Mouse (Mus musculus): ENCODE measurements around the gene Nfatc3. TPM values are rescaled to one million over a fixed set of nuclear protein-coding genes. Genes with fewer than 3 reads are reported as not detected.

The Nfatc3 gene
- total RNA-seq, 2 experiments from 2014 or later, result 17.4 to 20.5 TPM

GRCm38 (mm10) chr8:106146014-106146413 is 87.4 kb downstream of the Nfatc3 start:
- DNase-seq, result no peak

GRCm38 (mm10) chr8:106147868-106148565 is 89.4 kb downstream of the Nfatc3 start:
- peak; percentile 51 to 68 for DNase-seq

GRCm38 (mm10) chr8:106149025-106149424 is 90.4 kb downstream of the Nfatc3 start:
- DNase-seq, result peak; percentile 35 to 76

- DNase-seq, result peak; percentile 94 to 95
Observed at GRCm38 (mm10) chr8:106149801-106150652, 91.4 kb downstream of the Nfatc3 start, which contains the start of gene Pla2g15. Gene Pla2g15, plus strand, starts transcription at chr8:106150399.

GRCm38 (mm10) chr8:106150653-106151000 is 92.0 kb downstream of the Nfatc3 start:
- no peak for DNase-seq

GRCm38 (mm10) chr8:106151041-106151440 is 92.4 kb downstream of the Nfatc3 start:
- no peak for DNase-seq

- DNase-seq, result no peak
Observed at GRCm38 (mm10) chr8:106152876-106153275, 94.2 kb downstream of the Nfatc3 start.

GRCm38 (mm10) chr8:106157419-106157818 is 98.8 kb downstream of the Nfatc3 start:
- no peak for DNase-seq

- peak; percentile 68 to 72 for DNase-seq
Observed at GRCm38 (mm10) chr8:106158381-106158780, 99.7 kb downstream of the Nfatc3 start.

- no peak for DNase-seq
Observed at GRCm38 (mm10) chr8:106159876-106160275, 101.2 kb downstream of the Nfatc3 start.

- no peak for DNase-seq
Observed at GRCm38 (mm10) chr8:106163251-106163650, 104.6 kb downstream of the Nfatc3 start.

GRCm38 (mm10) chr8:106165460-106165859 is 106.8 kb downstream of the Nfatc3 start:
- DNase-seq, result peak; percentile 60 to 88

GRCm38 (mm10) chr8:106168356-106169016 is 109.8 kb downstream of the Nfatc3 start, which contains the start of gene Slc7a6:
Gene Slc7a6, plus strand, starts transcription at chr8:106168857.
- DNase-seq, result peak; percentile 90 to 91

- DNase-seq, result peak; percentile 40 to 68
Observed at GRCm38 (mm10) chr8:106169017-106169933, 110.6 kb downstream of the Nfatc3 start.

GRCm38 (mm10) chr8:106169934-106170480 is 111.4 kb downstream of the Nfatc3 start:
- no peak for DNase-seq

GRCm38 (mm10) chr8:106173566-106173965 is 114.9 kb downstream of the Nfatc3 start:
- no peak for DNase-seq

GRCm38 (mm10) chr8:106176891-106177290 is 118.3 kb downstream of the Nfatc3 start:
- DNase-seq, result no peak

- DNase-seq, result no peak
Observed at GRCm38 (mm10) chr8:106177594-106177993, 119.0 kb downstream of the Nfatc3 start.

GRCm38 (mm10) chr8:106178428-106178827 is 119.8 kb downstream of the Nfatc3 start:
- DNase-seq, result no peak
